Mouse (Mus musculus): ENCODE results near the gene Gm7534. TPM values are rescaled to one million over a fixed set of nuclear protein-coding genes. Genes with fewer than 3 reads are reported as not detected.

The Gm7534 gene
- polyA plus RNA-seq, 1 experiment: not detected

DNA sequence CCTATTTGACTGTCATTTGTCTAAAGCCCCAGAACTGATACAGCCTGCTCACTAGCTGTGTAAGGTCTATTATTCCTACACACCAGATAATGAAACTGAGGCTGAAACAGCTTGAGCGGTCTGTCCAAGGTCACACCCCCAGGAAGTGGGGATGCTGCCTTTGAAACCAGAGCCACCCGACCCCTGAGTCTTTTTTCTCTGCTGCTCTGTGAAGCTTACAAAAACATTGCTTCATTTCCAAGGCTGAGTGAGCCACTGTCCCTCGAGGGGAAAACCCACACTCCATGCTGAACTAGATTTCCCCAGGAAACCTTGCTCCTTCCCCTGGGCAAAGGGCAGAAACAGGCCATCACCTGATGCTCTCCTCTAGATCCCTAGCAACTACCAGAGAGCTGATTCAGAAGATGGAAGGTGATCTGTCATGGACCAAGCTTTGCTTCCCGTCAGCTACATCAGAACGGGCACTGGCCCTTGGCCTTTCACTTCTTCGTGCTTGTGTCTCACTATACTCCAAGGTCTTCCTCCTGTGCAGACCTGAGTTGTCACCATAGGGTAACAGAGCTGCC, 3.8 kb upstream of the Gm7534 start:
- TF ChIP-seq POLR2A (IDR thresholded peaks at IDR 0.05; ENCODE audit: borderline replicate concordance, low read depth, low read length): no peak
- no peak for TF ChIP-seq CTCF (IDR thresholded peaks at IDR 0.05; ENCODE audit: low read depth, low read length)
- Histone ChIP-seq H3K4me1 (ENCODE audit: control insufficient read depth, insufficient read depth, low read length) (peaks cover 3% of the 10 kb centered on the region), H3K4me3 (ENCODE audit: insufficient read depth, low read length) (no peak overlapping the region)

DNA sequence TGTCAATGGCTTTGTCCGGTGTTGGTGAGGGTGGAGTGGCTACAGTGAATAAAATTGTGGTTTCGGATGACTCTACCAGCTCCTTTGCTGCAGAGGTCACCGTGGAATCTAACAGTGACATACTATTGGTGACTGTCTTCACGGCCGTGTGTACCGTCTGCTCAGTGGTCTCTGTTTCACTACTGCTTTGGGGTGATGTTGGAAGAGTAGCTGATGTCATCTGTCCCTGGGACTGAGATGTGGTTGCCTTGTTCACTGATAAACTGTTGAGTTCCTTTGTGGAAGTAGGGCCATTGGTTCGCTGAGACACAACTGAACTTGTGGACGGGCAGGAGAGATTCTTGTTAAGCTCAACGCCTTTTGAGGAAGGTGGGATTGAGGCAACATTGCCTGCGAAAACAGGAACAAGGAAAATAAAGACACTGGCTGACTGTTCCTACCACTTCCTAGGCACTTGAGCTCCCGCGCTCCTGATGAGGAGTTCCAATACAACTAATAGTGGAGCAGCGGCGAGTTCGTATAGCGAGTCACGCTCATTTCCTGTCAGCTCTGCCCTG, 614 bp upstream of the Gm7534 start:
- H3K4me3 ChIP-seq (ENCODE audit: insufficient read depth, low read length): no peak overlapping the region
- H3K4me1 ChIP-seq (ENCODE audit: control insufficient read depth, insufficient read depth, low read length): peaks cover 3% of the 10 kb centered on the region
- TF ChIP-seq POLR2A (IDR thresholded peaks at IDR 0.05; ENCODE audit: borderline replicate concordance, low read depth, low read length) (no peak), CTCF (IDR thresholded peaks at IDR 0.05; ENCODE audit: low read depth, low read length) (no peak)
- H3K27ac ChIP-seq (ENCODE audit: insufficient read depth, low read depth, low read length): no peak overlapping the region

More for the DNA sequence above, 3.8 kb upstream of the Gm7534 start:
- no peak overlapping the region for H3K27ac ChIP-seq (ENCODE audit: insufficient read depth, low read depth, low read length)

DNA sequence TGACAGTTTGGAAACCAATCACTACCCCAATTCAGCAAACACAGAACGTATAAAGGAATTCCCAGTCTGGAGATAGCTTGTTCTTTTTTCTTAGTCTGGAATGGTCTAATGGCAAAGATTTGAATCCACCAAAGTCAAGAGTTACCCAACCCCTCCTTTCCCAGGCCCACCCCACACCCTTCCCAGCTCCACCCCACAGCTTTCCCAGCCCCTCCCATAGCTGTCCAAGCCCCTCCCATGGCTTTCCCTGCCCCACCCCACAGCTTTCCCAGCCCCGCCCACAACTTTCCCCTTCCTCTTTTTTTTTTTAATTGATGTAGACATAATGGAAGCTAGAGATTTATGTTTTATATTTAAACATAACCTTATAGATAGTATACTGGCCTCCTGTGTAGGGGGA, 3.4 kb downstream of the Gm7534 start:
- TF ChIP-seq CTCF (IDR thresholded peaks at IDR 0.05; ENCODE audit: low read depth, low read length) (no peak), POLR2A (IDR thresholded peaks at IDR 0.05; ENCODE audit: borderline replicate concordance, low read depth, low read length) (no peak)
- no peak overlapping the region for H3K27ac ChIP-seq (ENCODE audit: insufficient read depth, low read depth, low read length)
- peaks cover 3% of the 10 kb centered on the region for H3K4me1 ChIP-seq (ENCODE audit: control insufficient read depth, insufficient read depth, low read length)
- H3K4me3 ChIP-seq (ENCODE audit: insufficient read depth, low read length): no peak overlapping the region

DNA sequence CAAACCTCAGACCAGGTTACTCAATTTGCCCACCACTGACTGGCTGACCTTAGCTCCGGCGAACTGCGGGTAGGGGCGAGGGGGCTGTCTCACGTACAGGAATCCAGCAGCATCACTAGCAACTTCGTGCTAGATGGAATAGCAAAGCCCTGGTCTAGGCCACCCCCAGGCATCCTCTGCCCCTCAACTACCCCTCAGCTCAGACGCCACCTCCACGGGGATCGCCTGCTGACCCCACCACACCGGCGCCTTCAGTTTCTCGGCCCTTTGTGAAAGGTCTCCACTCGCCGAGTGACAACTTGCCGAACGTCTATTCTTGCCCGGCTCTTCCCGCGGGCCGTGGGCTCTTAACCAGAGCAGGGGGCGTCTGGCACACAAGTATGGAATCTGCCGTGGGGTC, 16.5 kb downstream of the Gm7534 start:
- Histone ChIP-seq H3K27ac (ENCODE audit: insufficient read depth, low read depth, low read length) (peak overlapping the region; percentile 58), H3K4me3 (ENCODE audit: insufficient read depth, low read length) (peak overlapping the region; percentile 74), H3K4me1 (ENCODE audit: control insufficient read depth, insufficient read depth, low read length) (peaks cover 10% of the 10 kb centered on the region)
- TF ChIP-seq CTCF (IDR thresholded peaks at IDR 0.05; ENCODE audit: low read depth, low read length) (no peak), POLR2A (IDR thresholded peaks at IDR 0.05; ENCODE audit: borderline replicate concordance, low read depth, low read length) (no peak)

DNA sequence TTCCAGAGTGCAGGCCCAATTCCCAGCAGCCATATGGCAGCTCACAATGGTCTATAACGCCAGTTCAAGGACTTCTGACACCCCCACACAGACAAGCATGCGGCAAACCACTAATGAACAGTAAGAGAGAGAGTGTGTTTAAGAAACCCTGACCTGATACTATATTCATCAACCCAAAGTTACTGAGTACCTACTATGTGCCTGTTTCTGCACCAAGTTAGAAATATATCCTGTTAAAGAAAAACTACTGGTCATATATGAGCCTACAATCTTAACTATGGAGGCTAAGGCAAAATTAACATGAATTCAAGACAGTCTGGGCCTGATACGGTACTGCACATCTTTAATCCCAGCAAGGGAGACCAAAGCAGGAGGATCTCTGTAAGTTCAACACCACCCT, 17.2 kb downstream of the Gm7534 start:
- Histone ChIP-seq H3K4me1 (ENCODE audit: control insufficient read depth, insufficient read depth, low read length) (peaks cover 10% of the 10 kb centered on the region), H3K4me3 (ENCODE audit: insufficient read depth, low read length) (peak overlapping the region; percentile 74), H3K27ac (ENCODE audit: insufficient read depth, low read depth, low read length) (no peak overlapping the region)
- TF ChIP-seq POLR2A (IDR thresholded peaks at IDR 0.05; ENCODE audit: borderline replicate concordance, low read depth, low read length) (no peak), CTCF (IDR thresholded peaks at IDR 0.05; ENCODE audit: low read depth, low read length) (no peak)

DNA sequence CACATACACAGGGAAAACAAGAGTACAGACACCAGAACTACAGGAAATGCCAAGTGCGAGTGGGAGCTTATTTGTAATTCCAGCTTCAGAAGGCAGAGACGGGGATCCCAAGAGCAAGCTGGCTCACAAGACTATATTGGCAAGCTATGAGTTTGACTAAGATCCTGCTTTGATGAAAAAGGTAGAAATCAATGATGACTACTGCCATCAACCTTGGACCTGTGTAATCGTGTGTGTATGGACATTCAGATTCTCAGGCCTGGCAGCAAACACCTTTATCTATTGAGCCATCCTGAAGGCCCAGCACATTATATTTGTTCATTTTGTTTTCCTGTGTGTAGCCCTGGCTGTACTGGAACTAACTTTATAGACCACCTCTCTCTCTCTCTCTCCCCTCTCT, 19.1 kb downstream of the Gm7534 start:
- Histone ChIP-seq H3K4me3 (ENCODE audit: insufficient read depth, low read length) (no peak overlapping the region), H3K4me1 (ENCODE audit: control insufficient read depth, insufficient read depth, low read length) (peaks cover 10% of the 10 kb centered on the region), H3K27ac (ENCODE audit: insufficient read depth, low read depth, low read length) (no peak overlapping the region)
- no peak for TF ChIP-seq CTCF (IDR thresholded peaks at IDR 0.05; ENCODE audit: low read depth, low read length)
- no peak for TF ChIP-seq POLR2A (IDR thresholded peaks at IDR 0.05; ENCODE audit: borderline replicate concordance, low read depth, low read length)

DNA sequence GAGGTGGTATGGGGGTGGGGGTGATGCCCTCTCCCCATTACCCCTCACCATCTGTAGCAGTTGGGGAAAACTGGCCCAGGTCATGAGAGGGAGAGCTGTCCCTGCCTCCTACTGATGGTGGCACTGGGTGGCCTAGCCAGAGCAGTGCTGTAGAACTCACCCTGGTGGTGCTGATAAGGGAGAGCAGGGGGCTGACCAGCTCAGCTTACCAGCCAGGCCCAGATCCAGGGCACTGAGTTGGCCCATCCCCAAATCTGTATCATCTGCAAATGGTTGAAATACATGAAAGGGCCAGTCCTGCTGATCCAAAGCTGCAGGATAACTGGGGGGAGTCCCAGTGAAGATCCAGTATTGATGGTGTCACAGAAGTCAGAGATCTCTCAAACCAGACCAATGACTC, 21.0 kb downstream of the Gm7534 start:
- TF ChIP-seq CTCF (IDR thresholded peaks at IDR 0.05; ENCODE audit: low read depth, low read length) (no peak), POLR2A (IDR thresholded peaks at IDR 0.05; ENCODE audit: borderline replicate concordance, low read depth, low read length) (no peak)
- Histone ChIP-seq H3K4me1 (ENCODE audit: control insufficient read depth, insufficient read depth, low read length) (peaks cover 10% of the 10 kb centered on the region), H3K27ac (ENCODE audit: insufficient read depth, low read depth, low read length) (no peak overlapping the region), H3K4me3 (ENCODE audit: insufficient read depth, low read length) (no peak overlapping the region)

DNA sequence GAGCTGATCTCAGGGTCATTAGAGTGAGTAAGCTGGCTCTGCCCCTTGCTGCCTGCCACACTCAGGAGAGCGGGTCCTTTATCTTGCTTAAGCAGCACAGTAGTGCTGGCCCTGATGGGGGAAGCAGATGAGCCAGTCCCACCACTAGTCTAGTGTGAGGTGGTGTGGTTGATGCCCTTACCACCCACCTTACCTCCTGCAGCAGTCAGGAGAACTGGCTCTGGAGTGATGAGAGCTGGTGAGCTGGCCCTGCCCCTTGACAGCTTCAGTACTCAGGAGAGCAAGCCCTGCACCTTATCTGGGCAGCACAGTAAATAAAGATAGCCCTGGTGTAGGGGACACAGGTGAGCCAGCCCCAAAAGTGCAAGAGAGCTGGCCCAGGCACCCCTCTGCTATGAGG, 21.7 kb downstream of the Gm7534 start:
- Histone ChIP-seq H3K4me3 (ENCODE audit: insufficient read depth, low read length) (no peak overlapping the region), H3K4me1 (ENCODE audit: control insufficient read depth, insufficient read depth, low read length) (peaks cover 10% of the 10 kb centered on the region), H3K27ac (ENCODE audit: insufficient read depth, low read depth, low read length) (no peak overlapping the region)
- no peak for TF ChIP-seq CTCF (IDR thresholded peaks at IDR 0.05; ENCODE audit: low read depth, low read length)
- no peak for TF ChIP-seq POLR2A (IDR thresholded peaks at IDR 0.05; ENCODE audit: borderline replicate concordance, low read depth, low read length)

DNA sequence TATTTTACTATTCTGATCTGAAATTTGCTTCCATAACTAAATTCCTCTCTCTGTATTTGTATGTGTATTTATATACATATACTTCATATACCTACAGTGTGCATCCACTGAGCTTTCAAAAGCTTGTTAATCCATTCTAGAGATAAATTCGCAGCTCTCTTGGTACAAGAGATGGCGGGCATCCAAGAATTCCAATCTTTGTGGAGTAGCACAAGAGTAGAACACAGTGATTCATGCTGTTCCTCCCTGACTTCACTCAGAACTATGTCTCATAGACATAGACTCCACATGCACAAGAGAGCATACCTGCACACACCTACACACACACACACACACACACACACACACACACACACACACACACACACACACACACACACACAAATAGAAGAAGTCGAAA, 30.4 kb downstream of the Gm7534 start:
- Histone ChIP-seq H3K27ac (ENCODE audit: insufficient read depth, low read depth, low read length) (no peak overlapping the region), H3K4me1 (ENCODE audit: control insufficient read depth, insufficient read depth, low read length) (0 out of 2 replicates have a peak, but pooled peaks cover under 1% of the 10 kb centered on the region), H3K4me3 (ENCODE audit: insufficient read depth, low read length) (no peak overlapping the region)
- TF ChIP-seq POLR2A (IDR thresholded peaks at IDR 0.05; ENCODE audit: borderline replicate concordance, low read depth, low read length) (no peak), CTCF (IDR thresholded peaks at IDR 0.05; ENCODE audit: low read depth, low read length) (no peak)

DNA sequence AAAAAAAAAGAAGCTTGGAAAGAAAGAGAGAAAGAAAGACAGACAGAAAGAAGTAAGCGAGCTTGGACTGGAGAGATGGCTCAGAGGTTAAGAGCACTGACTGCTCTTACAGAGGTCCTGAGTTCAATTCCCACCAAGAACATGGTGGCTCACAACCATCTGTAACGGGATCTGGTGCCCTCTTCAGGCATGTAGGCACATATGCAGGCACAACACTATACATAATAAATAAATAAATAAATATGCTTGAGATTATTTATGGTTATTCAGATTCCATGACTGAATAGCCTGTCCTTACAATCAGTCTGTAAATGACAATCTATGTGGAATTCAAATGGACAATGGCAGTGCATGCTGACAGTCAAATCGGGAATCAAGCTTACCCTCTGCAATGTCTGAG, 35.9 kb downstream of the Gm7534 start:
- Histone ChIP-seq H3K27ac (ENCODE audit: insufficient read depth, low read depth, low read length) (no peak overlapping the region), H3K4me3 (ENCODE audit: insufficient read depth, low read length) (no peak overlapping the region), H3K4me1 (ENCODE audit: control insufficient read depth, insufficient read depth, low read length) (peaks cover 4% of the 10 kb centered on the region)
- no peak for TF ChIP-seq CTCF (IDR thresholded peaks at IDR 0.05; ENCODE audit: low read depth, low read length)
- TF ChIP-seq POLR2A (IDR thresholded peaks at IDR 0.05; ENCODE audit: borderline replicate concordance, low read depth, low read length): no peak

All from bone marrow macrophage, adult 2 months (primary cell).